ENCODE assay signal across 23 mouse cellular contexts in genomic region chr6:68198031-68198430, GRCm38 (mm10).
"Had no signal": no experiment of that assay in that cellular context is flagged by ENCODE, and none has a peak within 500 bp of the region (broad histone marks: within the 10 kb centered on the region; RNA-seq: fewer than 3 reads in every experiment).

No protein-coding gene starts in this region.

- H3K9me3 ChIP-seq: limb, embryonic 12.5 days; limb, embryonic 15.5 days; midbrain, embryonic 12.5 days; neural tube, embryonic 12.5 days; neural tube, embryonic 15.5 days had no signal

- H3K27ac ChIP-seq: limb, embryonic 12.5 days; limb, embryonic 15.5 days; liver, embryonic 14.5 days; midbrain, embryonic 12.5 days; neural tube, embryonic 12.5 days; neural tube, embryonic 15.5 days; stomach, postnatal 0 days had no signal

- H3K4me1 ChIP-seq: limb, embryonic 12.5 days; limb, embryonic 15.5 days; midbrain, embryonic 12.5 days; neural tube, embryonic 12.5 days; neural tube, embryonic 15.5 days had no signal

- ATAC-seq: intestine, embryonic 16.5 days; liver, postnatal 0 days had no signal

- H3K4me2 ChIP-seq: limb, embryonic 12.5 days; limb, embryonic 15.5 days; liver, embryonic 11.5 days; lung, embryonic 14.5 days; midbrain, embryonic 12.5 days; neural tube, embryonic 12.5 days; neural tube, embryonic 15.5 days had no signal

- H3K9ac ChIP-seq: limb, embryonic 12.5 days; limb, embryonic 15.5 days; liver, embryonic 14.5 days; liver, postnatal 0 days; lung, embryonic 14.5 days; midbrain, embryonic 12.5 days; neural tube, embryonic 12.5 days; neural tube, embryonic 15.5 days had no signal

- DNase-seq: kidney, adult 2 months; kidney, postnatal 10 days; kidney, postnatal 36 days; layer of hippocampus, adult 9-11 months; left cerebral cortex, postnatal 4 days; liver, postnatal 0 days; lung, embryonic 14.5 days; lung, postnatal 10 days; lung, postnatal 4 days; right cerebral cortex, adult 18-20 months; right cerebral cortex, postnatal 14 days; right cerebral cortex, postnatal 4 days; thymus, adult 2 months; thymus, postnatal 14 days had no signal

- H3K4me3 ChIP-seq: limb, embryonic 12.5 days; limb, embryonic 15.5 days; midbrain, embryonic 12.5 days; neural tube, embryonic 12.5 days; neural tube, embryonic 15.5 days had no signal

- H3K27me3 ChIP-seq: limb, embryonic 12.5 days; limb, embryonic 15.5 days; midbrain, embryonic 12.5 days; neural tube, embryonic 12.5 days; neural tube, embryonic 15.5 days had no signal

- H3K36me3 ChIP-seq: limb, embryonic 12.5 days; limb, embryonic 15.5 days; midbrain, embryonic 12.5 days; neural tube, embryonic 12.5 days; neural tube, embryonic 15.5 days had no signal
